Mouse (Mus musculus): ENCODE measurements around the gene Tbc1d16.
"Not testable (repeated sequence)": the region's sequence is repeated elsewhere in the genome, so short reads cannot be mapped to it uniquely, and the experiment has no call there.

Tbc1d16 gene

DNA sequence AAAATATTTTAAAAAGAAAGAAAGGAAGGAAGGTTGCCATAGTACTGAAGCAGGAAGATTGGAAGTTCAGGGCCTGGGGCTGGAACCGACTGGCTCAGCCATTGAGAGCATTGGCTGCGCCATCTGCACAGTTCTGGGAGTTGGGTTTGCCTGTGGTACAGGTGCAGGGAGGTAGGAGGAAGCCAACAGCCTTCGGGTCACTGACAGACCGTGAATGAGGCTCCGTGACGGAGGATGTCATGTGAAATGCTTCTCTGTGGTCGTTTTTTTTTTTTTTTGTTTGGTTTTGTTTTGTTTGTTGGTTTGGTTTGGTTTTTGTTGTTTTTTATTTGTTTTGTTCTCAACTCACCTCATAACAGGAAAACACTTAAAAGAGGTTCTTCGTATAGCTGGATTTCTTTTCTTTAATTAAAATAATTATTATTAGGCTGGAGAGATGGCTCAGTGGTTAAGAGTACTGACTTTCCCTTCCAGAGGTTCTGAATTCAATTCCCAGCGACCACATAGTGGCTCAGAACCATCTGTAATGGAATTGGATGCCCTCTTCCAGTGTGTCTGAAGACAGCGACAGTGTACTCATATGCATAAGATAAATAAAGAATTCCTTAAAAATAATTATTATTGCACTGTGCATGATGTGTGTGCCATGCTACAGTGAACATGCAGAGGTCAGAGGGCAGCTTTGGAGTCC lies 119.6 kb downstream of the Tbc1d16 start:
- no peak for DNase-seq

DNA sequence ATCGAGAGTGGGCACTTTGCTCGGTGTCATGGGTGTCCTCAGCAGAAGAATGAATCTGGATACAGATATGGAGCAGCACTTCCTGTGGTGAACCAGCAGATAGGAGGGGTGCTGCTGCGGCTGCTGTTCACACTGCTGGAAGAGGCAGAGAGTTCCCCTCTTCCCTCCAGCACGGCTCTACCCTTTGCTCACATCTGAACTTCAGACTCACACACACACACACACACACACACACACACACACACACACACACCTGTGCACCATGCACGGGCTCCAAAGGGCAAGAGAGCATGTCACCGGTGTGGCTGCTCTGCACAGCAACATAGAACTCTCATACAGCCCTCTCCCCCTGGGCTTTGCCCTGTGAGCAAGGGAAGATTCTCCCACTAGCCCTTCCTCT lies 122.0 kb downstream of the Tbc1d16 start:
- no peak for DNase-seq

- no peak for DNase-seq
Measured at GRCm38 (mm10) chr11:119105748-119106147, 122.6 kb downstream of the Tbc1d16 start.

GRCm38 (mm10) chr11:119105071-119105609 lies 123.2 kb downstream of the Tbc1d16 start:
- DNase-seq = no peak

DNA sequence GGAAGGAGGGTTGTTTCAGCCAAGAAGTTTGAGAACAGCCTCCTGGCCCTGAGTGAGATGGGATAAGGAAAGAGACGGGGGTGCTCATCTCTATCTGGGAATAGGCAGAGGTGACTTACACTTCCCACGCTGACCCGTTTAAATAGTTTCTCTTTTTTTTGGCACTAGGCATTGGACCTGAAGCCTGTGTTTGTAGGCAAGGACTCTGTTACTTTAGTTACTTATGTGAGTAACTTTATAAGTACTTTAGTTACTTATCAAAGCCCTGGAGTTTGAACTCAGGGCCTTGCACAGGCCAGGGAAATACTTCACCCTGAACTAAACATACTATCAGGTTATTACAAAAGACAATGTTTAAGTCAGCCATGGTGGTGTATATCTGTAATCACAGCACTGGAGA lies 124.3 kb downstream of the Tbc1d16 start:
- DNase-seq = no peak

DNA sequence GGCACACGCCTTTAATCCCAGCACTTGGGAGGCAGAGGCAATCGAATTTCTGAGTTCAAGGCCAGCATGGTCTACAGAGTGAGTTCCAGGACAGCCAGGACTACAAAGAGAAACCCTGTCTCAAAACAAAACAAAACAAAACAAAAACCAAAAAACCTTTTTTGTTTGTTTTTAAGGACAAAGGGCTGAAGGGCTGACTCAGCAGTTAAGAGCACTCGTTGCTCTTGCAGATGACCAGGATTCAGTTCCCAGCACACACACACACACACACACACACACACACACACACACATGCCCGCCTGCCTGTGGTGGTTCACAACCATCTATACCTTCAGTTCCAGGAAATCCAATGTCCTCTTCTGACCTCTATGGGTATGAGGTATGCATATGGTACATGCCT lies 127.9 kb downstream of the Tbc1d16 start:
- not testable (repeated sequence) for DNase-seq

GRCm38 (mm10) chr11:119098202-119098601 lies 130.1 kb downstream of the Tbc1d16 start:
- no peak for DNase-seq

- DNase-seq = no peak
Measured at GRCm38 (mm10) chr11:119095441-119095840, 132.9 kb downstream of the Tbc1d16 start.

GRCm38 (mm10) chr11:119093322-119093721 lies 135.0 kb downstream of the Tbc1d16 start:
- no peak for DNase-seq
